In the genomic region with DNA sequence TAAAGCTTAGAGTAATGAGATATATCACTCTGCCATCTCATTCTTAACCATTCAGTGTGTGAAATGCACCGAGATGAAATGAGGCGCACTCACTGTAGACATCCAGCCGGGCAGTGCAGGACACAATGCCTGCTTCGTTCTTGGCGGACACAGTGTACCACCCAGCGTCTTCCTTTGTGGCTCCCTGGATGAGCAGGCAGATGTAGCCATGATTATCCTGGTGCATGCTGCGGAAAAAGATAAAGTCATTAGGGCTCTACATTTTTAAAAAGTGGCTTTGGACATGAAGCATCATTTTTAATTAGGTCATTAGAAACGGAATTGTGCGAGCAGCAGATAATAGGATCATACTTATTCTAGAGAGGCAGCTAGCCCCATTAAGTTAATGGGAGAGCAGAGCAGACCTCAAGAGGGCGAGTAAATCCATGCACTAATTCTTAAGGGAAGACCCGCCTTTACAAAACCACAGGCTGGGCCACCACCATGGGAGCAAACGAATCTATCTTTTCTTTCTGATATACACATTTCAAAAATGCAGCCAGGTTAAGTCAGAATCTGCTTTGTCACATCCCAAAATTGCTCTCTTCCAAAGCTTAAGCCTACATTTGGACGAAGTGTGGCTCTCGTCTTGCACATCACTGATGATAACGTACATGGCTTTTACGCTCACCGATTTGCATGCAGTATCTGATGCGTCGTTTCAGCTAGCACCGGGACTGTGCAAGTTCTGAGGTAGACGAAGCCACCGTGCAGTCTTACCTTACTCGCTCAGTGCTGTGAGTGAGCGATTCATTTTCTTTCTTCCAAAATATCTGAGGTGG, we compare ENCODE assay signal across 7 mouse cellular contexts. TPM values are rescaled to one million over a fixed set of nuclear protein-coding genes. Genes with fewer than 3 reads are reported as not detected.
DNase-seq lines count a peak whose midpoint lies in the region; ATAC-seq and TF ChIP-seq lines count a peak whose summit lies in the region.

No protein-coding gene starts in this region.

- WGBS in forebrain, embryonic 10.5 days = 83% methylated on average over 24 of the region's 24 CpGs
- 29% methylated on average over 24 of the region's 24 CpGs for WGBS in hindbrain, embryonic 15.5 days
- WGBS in neural tube, embryonic 15.5 days = 31% methylated on average over 24 of the region's 24 CpGs

- peak overlapping the region; percentile 47 for H3K4me2 ChIP-seq in hindbrain, embryonic 15.5 days
- peak overlapping the region; percentile 49 for H3K4me2 ChIP-seq in neural tube, embryonic 15.5 days

- H3K36me3 ChIP-seq in forebrain, embryonic 10.5 days (replicated peaks) = peaks cover 86% of the 10 kb centered on the region
- peaks cover 4% of the 10 kb centered on the region; the same call in 1 of the 2 replicates for H3K36me3 ChIP-seq in hindbrain, embryonic 15.5 days
- 0 out of 2 replicates have a peak, but pooled peaks cover 12% of the 10 kb centered on the region for H3K36me3 ChIP-seq in neural tube, embryonic 15.5 days

- DNase-seq in left cerebral cortex, adult 2 months (ENCODE audit: extremely low spot score in 1 of 2, low spot score in 2 of 2) = no peak
- no peak for DNase-seq in left cerebral cortex, postnatal 10 days (ENCODE audit: extremely low spot score in 1 of 2, low spot score in 2 of 2)
- no peak for DNase-seq in forebrain, embryonic 10.5 days (ENCODE audit: extremely low spot score, low spot score)
- no peak for DNase-seq in testis, postnatal 10 days (ENCODE audit: low spot score)
- DNase-seq in liver = no peak

- H3K9ac ChIP-seq in hindbrain, embryonic 15.5 days = peak overlapping the region; percentile 15
- peak overlapping the region; percentile 15 for H3K9ac ChIP-seq in neural tube, embryonic 15.5 days (replicated peaks)

- H3K9me3 ChIP-seq in forebrain, embryonic 10.5 days = no peaks in the 10 kb centered on the region
- H3K9me3 ChIP-seq in hindbrain, embryonic 15.5 days = no peaks in the 10 kb centered on the region
- H3K9me3 ChIP-seq in neural tube, embryonic 15.5 days (replicated peaks) = no peaks in the 10 kb centered on the region

- no peaks in the 10 kb centered on the region for H3K27me3 ChIP-seq in forebrain, embryonic 10.5 days (ENCODE audit: poor library complexity, severe bottlenecking)
- no peaks in the 10 kb centered on the region for H3K27me3 ChIP-seq in hindbrain, embryonic 15.5 days
- no peaks in the 10 kb centered on the region for H3K27me3 ChIP-seq in neural tube, embryonic 15.5 days (replicated peaks)

- H3K4me3 ChIP-seq in left cerebral cortex, adult 2 months = peak overlapping the region; percentile 2; the same call in 1 of the 2 replicates
- H3K4me3 ChIP-seq in forebrain, embryonic 10.5 days = no peak overlapping the region
- H3K4me3 ChIP-seq in hindbrain, embryonic 15.5 days = peak overlapping the region; percentile 25
- H3K4me3 ChIP-seq in neural tube, embryonic 15.5 days (replicated peaks) = peak overlapping the region; percentile 21

- intact Hi-C loops in left cerebral cortex, adult 2 months (cut with DNase I) = loop anchor here (5.0 to 10.0 kb wide), 3 partner anchors 471 to 1011 kb away; a partner anchor contains a TSS
- intact Hi-C loops in left cerebral cortex, postnatal 10 days (cut with DNase I) = loop anchor here (5.0 to 10.0 kb wide), 5 partner anchors 291 to 1011 kb away; a partner anchor contains a TSS

- TF ChIP-seq CTCF in left cerebral cortex, adult 2 months (IDR thresholded peaks at IDR 0.05) = no peak

- H3K4me1 ChIP-seq in forebrain, embryonic 10.5 days = peaks cover 32% of the 10 kb centered on the region
- peaks cover 18% of the 10 kb centered on the region for H3K4me1 ChIP-seq in hindbrain, embryonic 15.5 days (replicated peaks)
- peaks cover 19% of the 10 kb centered on the region; the same call in 1 of the 2 replicates for H3K4me1 ChIP-seq in neural tube, embryonic 15.5 days

- no peak overlapping the region for H3K27ac ChIP-seq in left cerebral cortex, adult 2 months
- H3K27ac ChIP-seq in forebrain, embryonic 10.5 days = peak overlapping the region; percentile 77
- H3K27ac ChIP-seq in hindbrain, embryonic 15.5 days (replicated peaks) = peak overlapping the region; percentile 84
- H3K27ac ChIP-seq in neural tube, embryonic 15.5 days (replicated peaks) = peak overlapping the region; percentile 75

- peak; percentile 72 for ATAC-seq in hindbrain, embryonic 15.5 days (ENCODE audit: low FRiP score, low read depth)
- ATAC-seq in neural tube, embryonic 15.5 days (ENCODE audit: low FRiP score) = peak; percentile 84

RNA-seq across cellular contexts. Expression of a gene that starts 27.8 kb away (rescaled TPM):
- total RNA-seq in left cerebral cortex, adult 2 months (2021) = 10 to 100 TPM; 18.6 to 19.1 TPM
- total RNA-seq in left cerebral cortex, postnatal 10 days (2021) = 10 to 100 TPM; 19.5 to 19.8 TPM
- 30.2 and 32.4 TPM in 2 replicates for polyA plus RNA-seq in forebrain, embryonic 10.5 days (2016; fragmentation: Nextera tagmentation; extraction: Ambion mirVana)
- 17.9 and 19.3 TPM in 2 replicates for polyA plus RNA-seq in hindbrain, embryonic 15.5 days (2015; fragmentation: Nextera tagmentation; extraction: Ambion mirVana)
- polyA plus RNA-seq in neural tube, embryonic 15.5 days (2015; fragmentation: Nextera tagmentation; extraction: Ambion mirVana) = 17.2 and 25.4 TPM in 2 replicates
